Mouse (Mus musculus): ENCODE results near the gene Camk2b.

GRCm38 (mm10) chr11:5947796-5948195 is 118.4 kb downstream of the Camk2b start:
- TF ChIP-seq CTCF (IDR thresholded peaks at IDR 0.05; ENCODE audit: insufficient read depth, low read depth, low read length) (no peak), POLR2A (IDR thresholded peaks at IDR 0.05; ENCODE audit: insufficient read depth, low read depth, low read length) (no peak)
